Mouse (Mus musculus): ENCODE data around the gene Zfp3.

DNA sequence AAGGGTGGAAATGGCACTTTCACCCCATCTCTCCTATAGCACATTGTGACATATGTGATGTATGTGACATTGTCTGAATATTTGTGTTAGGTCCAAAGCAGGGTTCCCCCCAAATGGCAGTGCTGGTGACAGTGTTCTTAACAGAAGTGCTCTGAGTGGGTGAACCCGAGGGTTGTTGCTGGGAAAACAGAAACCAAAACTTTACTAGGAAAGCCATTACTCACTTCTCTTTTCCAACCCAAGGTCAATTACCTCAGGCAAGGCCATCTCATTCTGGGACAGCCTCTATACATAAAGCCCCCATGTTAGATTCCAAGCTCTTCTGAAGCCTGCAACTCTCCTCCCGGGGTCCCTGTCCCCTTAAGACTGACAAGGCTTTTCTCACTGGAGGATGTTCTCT is 21.9 kb downstream of the Zfp3 start:
- TF ChIP-seq POLR2A (IDR thresholded peaks at IDR 0.05; ENCODE audit: low read depth, low read length) (no peak), CTCF (IDR thresholded peaks at IDR 0.05; ENCODE audit: extremely low read depth, insufficient read length, insufficient replicate concordance, low read depth, low read length) (no peak)

Measured in small intestine, adult 2 months (tissue).